ENCODE assay signal across 8 mouse cellular contexts in genomic region chr12:86077736-86078135, GRCm38 (mm10). TPM values are rescaled to one million over a fixed set of nuclear protein-coding genes. Genes with fewer than 3 reads are reported as not detected.
DNase-seq lines count a peak whose midpoint lies in the region; ATAC-seq and TF ChIP-seq lines count a peak whose summit lies in the region.

No protein-coding gene starts in this region.

- peak overlapping the region; percentile 81 for H3K9ac ChIP-seq in kidney, embryonic 16.5 days (replicated peaks; ENCODE audit: low read length)
- H3K9ac ChIP-seq in heart, embryonic 14.5 days (ENCODE audit: low read length): peak overlapping the region; percentile 78
- H3K9ac ChIP-seq in liver, postnatal 0 days (replicated peaks): no peak overlapping the region

- no peaks in the 10 kb centered on the region for H3K36me3 ChIP-seq in kidney, embryonic 16.5 days (ENCODE audit: insufficient read depth, low read length)
- no peaks in the 10 kb centered on the region for H3K36me3 ChIP-seq in heart, embryonic 14.5 days (ENCODE audit: control insufficient read depth, insufficient read depth, low read length)
- no peaks in the 10 kb centered on the region for H3K36me3 ChIP-seq in liver, postnatal 0 days (replicated peaks; ENCODE audit: insufficient read depth, low read length)

- no peak for TF ChIP-seq EP300 in liver, postnatal 0 days (IDR thresholded peaks at IDR 0.05; ENCODE audit: low read depth)

- no peak for ATAC-seq in kidney, embryonic 16.5 days (ENCODE audit: low FRiP score, low TSS enrichment)
- no peak for ATAC-seq in heart, embryonic 14.5 days (ENCODE audit: insufficient number of reproducible peaks, insufficient read depth, low FRiP score, low read depth)
- no peak for ATAC-seq in liver, postnatal 0 days

- H3K27ac ChIP-seq in kidney, embryonic 16.5 days (ENCODE audit: low read length): peak overlapping the region; percentile 96; the same call in 1 of the 2 replicates
- 0 out of 2 replicates have a peak overlapping the region, but pooled peaks have one; percentile 16 for H3K27ac ChIP-seq in brown adipose tissue, adult 24 weeks (replicated peaks; ENCODE audit: low read depth, low read length)
- H3K27ac ChIP-seq in heart, embryonic 14.5 days (replicated peaks in 1 of 2; ENCODE audit: control insufficient read depth in 1 of 2, insufficient read depth in 1 of 2, low read depth in 2 of 2, low read length in 2 of 2): peak overlapping the region; percentile 25 to 94; a peak in 2 of 4 replicates
- no peak overlapping the region for H3K27ac ChIP-seq in liver, postnatal 0 days (ENCODE audit: low read depth)

- no peak for TF ChIP-seq CTCF in liver, postnatal 0 days (IDR thresholded peaks at IDR 0.05; ENCODE audit: low read depth)

- 16% methylated on average over 11 of the region's 11 CpGs for WGBS in kidney, embryonic 16.5 days
- 24% methylated on average over 11 of the region's 11 CpGs for WGBS in heart, embryonic 14.5 days
- 54% methylated on average over 11 of the region's 11 CpGs for WGBS in liver, postnatal 0 days (ENCODE audit: insufficient replicate concordance)

- H3K4me3 ChIP-seq in kidney, embryonic 16.5 days (ENCODE audit: low read length): peak overlapping the region; percentile 61
- H3K4me3 ChIP-seq in brown adipose tissue, adult 24 weeks (ENCODE audit: insufficient read depth, low read depth, low read length): peak overlapping the region; percentile 86
- H3K4me3 ChIP-seq in heart, embryonic 14.5 days (ENCODE audit: control insufficient read depth in 1 of 2, insufficient read depth in 1 of 2, low read depth in 1 of 2, low read length in 2 of 2): peak overlapping the region; percentile 51 to 72
- H3K4me3 ChIP-seq in liver, postnatal 0 days (ENCODE audit: low read depth, low read length): peak overlapping the region; percentile 51; the same call in 1 of the 2 replicates

- no peaks in the 10 kb centered on the region for H3K9me3 ChIP-seq in kidney, embryonic 16.5 days (ENCODE audit: low read length)
- H3K9me3 ChIP-seq in heart, embryonic 14.5 days (ENCODE audit: control insufficient read depth, low read length): no peaks in the 10 kb centered on the region
- no peaks in the 10 kb centered on the region for H3K9me3 ChIP-seq in liver, postnatal 0 days (ENCODE audit: low read length)

- no peak for DNase-seq in kidney, postnatal 10 days
- DNase-seq in liver, postnatal 0 days: no peak
- DNase-seq in spleen, postnatal 10 days (ENCODE audit: low spot score in 2 of 2): no peak
- no peak for DNase-seq in thymus, postnatal 4 days
- no peak for DNase-seq in thymus, postnatal 14 days

- H3K4me2 ChIP-seq in kidney, embryonic 16.5 days (replicated peaks; ENCODE audit: low read depth, low read length): peak overlapping the region; percentile 88
- H3K4me2 ChIP-seq in heart, embryonic 14.5 days (ENCODE audit: low read length): peak overlapping the region; percentile 74
- H3K4me2 ChIP-seq in liver, postnatal 0 days (ENCODE audit: low read depth, low read length): peak overlapping the region; percentile 82

- peaks cover 26% of the 10 kb centered on the region for H3K4me1 ChIP-seq in kidney, embryonic 16.5 days (ENCODE audit: insufficient read depth, low read length)
- peaks cover 2% of the 10 kb centered on the region; the same call in 1 of the 2 replicates for H3K4me1 ChIP-seq in brown adipose tissue, adult 24 weeks (ENCODE audit: control insufficient read depth, insufficient read depth, insufficient read length, low read length)
- peaks cover 10 to 28% of the 10 kb centered on the region in 2 experiments for H3K4me1 ChIP-seq in heart, embryonic 14.5 days (ENCODE audit: control insufficient read depth in 2 of 2, insufficient read depth in 2 of 2, low read length in 2 of 2)
- H3K4me1 ChIP-seq in liver, postnatal 0 days (ENCODE audit: insufficient read depth): 0 out of 2 replicates have a peak, but pooled peaks cover 2% of the 10 kb centered on the region

- H3K27me3 ChIP-seq in kidney, embryonic 16.5 days (ENCODE audit: insufficient read depth, low read length): 0 out of 2 replicates have a peak, but pooled peaks cover 4% of the 10 kb centered on the region
- no peaks in the 10 kb centered on the region for H3K27me3 ChIP-seq in heart, embryonic 14.5 days (ENCODE audit: control insufficient read depth, insufficient read depth, low read length)
- H3K27me3 ChIP-seq in liver, postnatal 0 days (ENCODE audit: insufficient read depth, low read length): peaks cover 14% of the 10 kb centered on the region

RNA-seq across cellular contexts. Expression of gene Tgfb3, which starts 1.1 kb away (rescaled TPM):
- 27.0 and 28.2 TPM in 2 replicates for polyA plus RNA-seq in kidney, embryonic 16.5 days (2015; fragmentation: Nextera tagmentation; extraction: Ambion mirVana)
- 3.7 and 3.9 TPM in 2 replicates for polyA plus RNA-seq in brown adipose tissue, adult 24 weeks (2012; ENCODE audit: insufficient read depth, insufficient read length, missing spikeins)
- polyA plus RNA-seq in heart, embryonic 14.5 days (2014; fragmentation: Nextera tagmentation; extraction: Ambion mirVana): 14.7 and 15.1 TPM in 2 replicates
- 0.94 and 1.2 TPM in 2 replicates for polyA plus RNA-seq in liver, postnatal 0 days (2015; fragmentation: Nextera tagmentation; extraction: Ambion mirVana)

RNA-seq across cellular contexts. Expression of gene Ift43, which starts 4.6 kb away (rescaled TPM):
- polyA plus RNA-seq in kidney, embryonic 16.5 days (2015; fragmentation: Nextera tagmentation; extraction: Ambion mirVana): 74.7 and 76.7 TPM in 2 replicates
- polyA plus RNA-seq in brown adipose tissue, adult 24 weeks (2012; ENCODE audit: insufficient read depth, insufficient read length, missing spikeins): 25.4 and 30.8 TPM in 2 replicates
- polyA plus RNA-seq in heart, embryonic 14.5 days (2014; fragmentation: Nextera tagmentation; extraction: Ambion mirVana): 142 and 149 TPM in 2 replicates
- polyA plus RNA-seq in liver, postnatal 0 days (2015; fragmentation: Nextera tagmentation; extraction: Ambion mirVana): 8.4 and 8.7 TPM in 2 replicates
